Mouse (Mus musculus) thymus, postnatal 0 days (tissue): ENCODE data around the gene F3. TPM values are rescaled to one million over a fixed set of nuclear protein-coding genes. Genes with fewer than 3 reads are reported as not detected.

Source experiments
- DNase-seq: peaks from one replicate; pipeline ENCODE4 v3.0.0-alpha.2; 2015; ENCODE audit warnings: low spot score
- polyA plus RNA-seq: library from polyadenylated mRNA; unstranded; fragments of >200 nt; fragmentation: Nextera tagmentation; extraction: Ambion mirVana; gene quantifications from 2 replicates; pipeline ENCODE4 v1.2.1, GENCODE M21; 2015

The F3 gene
- 3.6 and 5.5 TPM in 2 replicates for polyA plus RNA-seq

- DNase-seq: peak; percentile 37
Observed at GRCm38 (mm10) chr3:121722971-121723844, at the start of gene F3. Gene F3 (plus strand): TSS chr3:121723537.

DNA sequence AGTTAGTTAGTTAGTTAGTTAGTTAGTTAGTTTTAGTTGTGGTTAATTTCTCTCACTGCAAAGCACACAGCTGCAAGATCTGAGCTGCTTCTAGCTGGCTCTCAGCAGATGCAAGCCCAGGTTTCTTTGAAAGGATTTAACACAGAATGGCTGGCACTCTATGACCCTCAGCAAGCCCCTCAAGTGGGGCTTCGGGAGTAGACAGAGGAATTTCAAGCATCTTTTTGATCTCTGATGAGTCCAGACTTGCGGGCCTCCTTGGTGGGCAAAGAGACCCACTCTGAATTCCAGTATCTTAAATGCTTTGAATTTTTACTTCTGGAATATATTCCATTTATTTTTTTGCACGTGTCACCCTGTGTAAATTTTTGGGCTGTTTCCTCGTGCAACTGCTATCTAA is 44.4 kb upstream of the F3 start:
- DNase-seq: no peak

DNA sequence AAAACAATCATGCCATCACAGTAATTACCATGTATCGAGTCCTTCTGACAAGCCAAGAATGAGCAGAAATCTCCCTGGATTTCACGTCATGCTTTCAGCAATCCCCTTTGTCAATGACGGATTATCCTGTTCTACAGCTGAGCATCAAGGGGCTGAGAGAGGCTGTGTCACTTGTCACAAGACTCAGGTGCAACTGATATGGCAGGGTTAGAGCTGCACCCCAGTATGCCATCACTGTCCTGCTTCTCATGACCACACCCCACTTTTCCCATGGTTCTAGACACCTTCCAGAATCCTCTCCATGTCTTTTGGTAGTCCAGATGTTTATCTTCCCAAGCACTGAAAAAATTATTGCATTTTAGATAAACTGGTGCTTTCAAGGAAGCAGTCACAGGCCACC is 43.9 kb upstream of the F3 start:
- no peak for DNase-seq

DNA sequence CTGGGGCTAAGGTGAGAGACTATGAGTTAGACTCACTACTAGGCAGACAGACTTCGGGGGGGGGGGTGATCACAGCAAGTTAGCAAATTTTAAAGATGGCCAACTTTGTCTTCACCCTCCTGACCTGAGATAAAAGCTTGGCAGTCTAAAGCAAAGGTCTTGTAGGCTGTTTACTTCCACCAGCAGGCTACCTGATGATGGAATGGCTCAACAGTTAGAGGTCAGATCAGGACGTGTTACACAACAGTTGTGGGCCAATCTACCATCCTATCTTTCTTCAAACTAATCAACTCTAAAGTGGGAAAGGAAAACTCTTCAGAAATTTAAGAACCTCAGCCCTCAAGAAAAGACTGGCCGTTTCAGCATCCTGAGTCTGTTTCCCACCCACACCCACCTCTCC is 43.1 kb upstream of the F3 start:
- no peak for DNase-seq

DNA sequence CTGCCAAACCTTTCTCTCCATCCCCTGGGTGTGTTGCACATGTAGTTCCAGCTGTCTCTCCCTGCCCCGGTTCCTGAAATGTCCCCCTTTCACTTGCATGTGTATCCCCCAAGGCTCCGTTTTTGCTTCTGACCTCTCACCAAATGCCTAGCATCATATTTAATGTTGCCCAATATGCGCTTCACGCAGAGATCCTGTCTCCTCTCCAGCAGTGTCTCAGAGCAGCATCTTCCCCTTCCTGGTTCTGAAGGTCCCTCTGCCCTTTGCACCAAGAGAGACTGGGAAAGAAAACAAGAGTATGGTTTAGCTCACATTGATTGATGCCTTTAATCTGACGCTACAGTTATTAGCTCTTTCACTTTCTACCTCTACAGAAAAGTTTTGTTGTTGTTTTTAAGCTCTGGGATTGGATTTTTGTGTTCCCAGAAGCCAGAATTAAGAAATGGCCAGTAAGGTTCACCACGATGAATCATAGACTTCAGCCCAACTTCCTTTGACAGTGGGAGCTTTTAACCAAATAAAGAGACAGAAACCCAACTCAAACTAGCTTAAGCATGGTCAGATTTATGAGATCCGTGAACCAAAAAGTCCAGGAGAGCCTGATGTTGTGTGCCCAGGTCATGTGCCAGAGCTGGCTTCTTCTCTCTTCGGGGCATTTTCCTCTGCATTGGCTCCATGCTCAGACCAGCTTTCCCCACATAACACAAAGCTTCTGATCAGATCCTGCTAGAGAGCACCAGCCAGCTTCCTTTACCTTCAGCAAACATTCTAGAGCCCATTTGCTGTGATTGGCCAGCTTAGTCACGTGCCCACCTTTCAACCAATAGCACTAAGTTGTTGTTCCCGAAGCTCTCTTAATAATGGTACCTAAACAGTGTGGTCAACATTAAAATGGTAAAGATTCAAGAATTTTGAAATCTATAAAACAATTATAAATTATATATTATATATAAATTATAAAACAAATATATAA is 40.6 kb upstream of the F3 start:
- no peak for DNase-seq

DNA sequence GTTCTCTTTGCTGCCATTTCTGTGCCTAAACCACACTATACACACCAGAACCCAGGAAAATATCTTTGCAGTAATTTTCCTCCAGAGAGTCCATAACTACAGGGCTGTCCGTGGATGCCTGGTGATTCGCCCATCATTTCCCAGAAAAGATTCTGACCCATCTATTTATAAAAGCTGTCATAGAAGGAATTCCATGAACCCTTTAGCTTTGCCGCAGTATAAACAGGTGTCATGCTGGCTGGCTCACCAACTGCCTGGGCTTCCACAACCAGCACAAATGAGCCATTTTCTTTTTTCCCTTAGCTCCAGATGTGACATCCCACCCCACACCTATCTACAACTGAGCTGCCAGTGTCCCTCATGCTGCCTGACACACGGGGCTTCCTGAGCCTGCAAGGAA is 38.8 kb upstream of the F3 start:
- no peak for DNase-seq

GRCm38 (mm10) chr3:121684963-121685362 is 38.4 kb upstream of the F3 start:
- no peak for DNase-seq

GRCm38 (mm10) chr3:121685985-121686384 is 37.4 kb upstream of the F3 start:
- no peak for DNase-seq

DNA sequence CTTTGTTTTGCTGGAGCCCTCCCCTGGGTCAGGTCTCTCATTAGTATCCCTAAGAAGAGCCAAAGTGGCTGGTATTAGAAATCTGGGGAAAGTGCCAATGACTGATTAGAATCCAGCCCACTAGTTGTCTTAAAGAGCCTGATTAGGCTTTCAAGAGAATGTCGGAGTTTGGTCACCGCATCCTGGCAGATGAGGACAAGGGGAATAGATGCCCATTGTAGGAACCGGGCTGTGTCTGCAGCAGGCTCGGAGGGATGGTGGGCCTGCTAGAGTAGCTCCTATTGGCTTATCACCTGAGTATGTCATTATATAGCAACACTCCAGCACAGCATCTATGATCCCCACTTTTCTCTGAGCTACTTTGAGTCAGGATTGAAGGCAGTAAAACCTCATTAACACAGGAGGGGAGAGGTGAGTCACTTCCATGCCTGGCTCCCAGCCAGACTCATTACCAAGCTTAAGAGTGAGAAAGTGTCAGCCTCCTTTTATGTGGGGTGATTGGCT is 36.9 kb upstream of the F3 start:
- no peak for DNase-seq

GRCm38 (mm10) chr3:121687741-121688140 is 35.6 kb upstream of the F3 start:
- DNase-seq: no peak

DNA sequence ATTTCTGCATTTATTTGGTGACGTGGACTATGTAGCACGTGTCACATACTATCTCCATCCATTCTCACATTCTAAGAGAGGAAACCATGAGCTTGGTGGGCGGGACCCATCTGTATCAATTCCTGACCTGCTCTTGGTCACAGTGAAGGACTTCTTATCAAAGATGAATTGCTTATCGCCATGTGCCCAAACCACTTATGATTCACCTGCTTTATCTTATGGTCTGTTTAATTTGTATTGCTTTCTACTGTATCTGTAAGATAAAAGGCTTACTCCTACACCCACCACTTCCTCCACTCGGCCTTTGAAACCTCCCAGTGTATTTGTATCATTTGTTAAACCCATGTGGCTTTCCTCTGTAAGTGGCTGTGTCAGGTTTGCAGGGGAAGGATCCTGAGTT is 34.3 kb upstream of the F3 start:
- peak; percentile 21 for DNase-seq

GRCm38 (mm10) chr3:121689697-121690096 is 33.6 kb upstream of the F3 start:
- DNase-seq: no peak

DNA sequence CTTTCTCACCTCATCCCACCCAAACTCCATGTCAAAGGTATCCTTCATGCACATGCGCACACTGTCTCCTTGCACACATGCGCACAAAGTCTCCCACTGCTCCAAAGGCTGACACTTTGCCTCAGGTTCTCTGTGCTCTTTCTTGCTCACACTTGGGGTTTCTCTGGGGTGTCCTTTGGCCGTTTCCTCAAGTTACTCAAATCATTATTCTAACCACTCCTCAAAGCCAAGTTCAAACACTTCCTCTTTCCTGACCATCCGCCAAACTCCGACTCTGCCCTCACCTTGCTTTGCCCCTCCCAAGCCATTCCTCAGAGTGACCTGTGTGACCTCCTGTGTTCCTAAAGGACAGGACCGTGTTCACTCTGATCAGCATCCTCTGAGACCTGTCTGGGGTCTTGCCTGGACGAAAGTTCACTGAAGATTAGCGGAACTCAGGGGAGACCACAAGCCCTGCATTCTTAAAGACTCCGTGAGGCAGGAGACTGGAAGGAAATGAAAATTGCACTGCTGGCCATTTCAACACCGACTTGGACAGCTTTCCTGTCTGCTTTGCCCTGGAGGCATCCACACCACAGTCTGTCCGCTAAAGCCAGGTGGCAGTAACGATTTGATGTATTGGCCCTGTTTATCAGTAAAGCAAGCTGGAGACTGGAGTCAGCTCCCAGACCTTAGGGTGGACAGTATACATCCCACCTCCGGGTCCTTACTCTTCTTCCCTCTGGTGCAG is 30.2 kb upstream of the F3 start:
- DNase-seq: no peak

GRCm38 (mm10) chr3:121693746-121694145 is 29.6 kb upstream of the F3 start:
- no peak for DNase-seq

- DNase-seq: no peak
Observed at GRCm38 (mm10) chr3:121697169-121697568, 26.2 kb upstream of the F3 start.

DNA sequence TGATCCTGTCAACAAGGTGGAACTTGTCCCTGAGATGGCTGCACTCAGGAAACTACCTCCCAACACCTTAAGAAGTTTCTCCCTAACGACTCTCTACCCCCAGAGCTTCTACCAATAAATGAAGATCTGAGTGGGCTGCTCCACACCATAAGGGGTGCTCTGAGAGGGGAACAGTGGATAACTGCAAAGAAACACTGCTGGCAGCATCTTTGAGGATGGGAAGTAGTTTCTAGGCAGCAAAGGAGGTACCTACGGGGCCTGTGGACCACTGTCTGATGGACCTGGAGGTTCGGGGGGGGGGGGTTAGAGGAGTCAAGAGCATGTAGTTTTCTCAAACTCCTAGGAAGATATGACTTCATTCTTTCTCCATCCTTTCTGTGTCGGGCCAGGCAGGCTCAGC is 23.9 kb upstream of the F3 start:
- DNase-seq: no peak

DNA sequence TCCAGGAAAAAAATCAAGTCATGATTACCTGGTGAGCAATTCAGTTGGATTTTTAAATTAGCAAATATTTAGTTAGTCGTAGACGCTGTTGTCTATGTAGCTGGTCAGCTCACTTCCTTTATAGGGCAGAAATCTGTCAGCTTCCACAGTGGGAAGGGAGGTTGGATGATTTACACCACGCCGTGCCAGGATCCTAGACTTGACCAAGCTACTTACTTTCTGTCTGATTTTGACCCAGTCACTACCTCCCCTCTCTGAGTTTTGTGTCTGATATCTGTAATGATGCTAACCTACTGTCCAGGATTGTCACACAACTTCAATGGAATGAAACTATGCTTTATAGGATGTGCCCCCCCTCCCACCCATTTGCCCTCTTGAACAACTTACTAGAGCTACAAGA is 23.5 kb upstream of the F3 start:
- DNase-seq: no peak

- DNase-seq: no peak
Observed at GRCm38 (mm10) chr3:121700364-121700952, 22.9 kb upstream of the F3 start.

GRCm38 (mm10) chr3:121703155-121703879 is 20.0 kb upstream of the F3 start:
- DNase-seq: no peak

DNA sequence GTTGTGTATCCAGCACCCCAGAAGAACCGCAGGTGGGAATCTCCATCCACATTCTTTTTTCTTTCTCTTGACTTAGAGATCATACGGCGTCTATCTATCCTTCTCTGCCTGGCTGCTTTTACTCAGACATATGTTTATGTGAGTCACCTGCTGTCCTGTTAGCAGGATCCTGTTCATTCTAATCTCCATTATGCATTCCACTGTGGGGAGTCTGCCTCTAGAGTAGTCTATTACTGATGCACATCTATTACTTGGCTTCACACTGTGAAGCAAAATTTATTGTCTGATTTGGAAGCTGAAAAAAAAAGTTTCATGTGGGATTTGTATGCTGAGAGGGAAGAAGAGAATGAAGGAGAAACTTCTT is 19.5 kb upstream of the F3 start:
- DNase-seq: no peak
